Mouse (Mus musculus): Measurements from ENCODE around the gene Nap1l5. TPM values are rescaled to one million over a fixed set of nuclear protein-coding genes. Genes with fewer than 3 reads are reported as not detected.

Gene Nap1l5
- polyA plus RNA-seq, 2 experiments, result 2.3 to 3.7 TPM

GRCm38 (mm10) chr6:58921623-58922022, 14.7 kb upstream of the Nap1l5 start:
- DNase-seq (ENCODE audit: low spot score), result no peak
- H3K36me3 ChIP-seq (ENCODE audit: control insufficient read depth, insufficient read depth, low read length), result no peaks in the 10 kb centered on the region; the same call in 1 of the 2 replicates
- no peak overlapping the region for H3K9ac ChIP-seq (ENCODE audit: low read depth, low read length, severe bottlenecking)
- no peak overlapping the region for H3K27ac ChIP-seq (replicated peaks; ENCODE audit: low read depth, low read length)
- H3K4me3 ChIP-seq (replicated peaks; ENCODE audit: low read length), result no peak overlapping the region
- TF ChIP-seq POLR2A (IDR thresholded peaks at IDR 0.05; ENCODE audit: borderline replicate concordance, extremely low read depth, insufficient read depth, insufficient read length), result no peak
- H3K9me3 ChIP-seq (ENCODE audit: control insufficient read depth, low read length), result no peaks in the 10 kb centered on the region
- 40% methylated on average over 3 of the region's 3 CpGs for WGBS
- ATAC-seq (ENCODE audit: low FRiP score, low read depth), result no peak
- no peak overlapping the region for H3K4me2 ChIP-seq (replicated peaks; ENCODE audit: low read depth, low read length, severe bottlenecking)
- no peaks in the 10 kb centered on the region for H3K27me3 ChIP-seq (ENCODE audit: control insufficient read depth, insufficient read depth, low read length)
- no peaks in the 10 kb centered on the region for H3K4me1 ChIP-seq (ENCODE audit: control insufficient read depth, insufficient read depth, low read length)

- ATAC-seq (ENCODE audit: low FRiP score, low read depth) (no peak), DNase-seq (ENCODE audit: low spot score) (no peak)
- H3K27ac ChIP-seq (replicated peaks; ENCODE audit: low read depth, low read length), result no peak overlapping the region
- H3K27me3 ChIP-seq (ENCODE audit: control insufficient read depth, insufficient read depth, low read length), result no peaks in the 10 kb centered on the region
- no peak overlapping the region for H3K4me3 ChIP-seq (replicated peaks; ENCODE audit: low read length)
- H3K36me3 ChIP-seq (ENCODE audit: control insufficient read depth, insufficient read depth, low read length), result no peaks in the 10 kb centered on the region; the same call in 1 of the 2 replicates
- whole genome bisulfite sequencing, result 83% methylated on average over 6 of the region's 6 CpGs
- H3K4me1 ChIP-seq (ENCODE audit: control insufficient read depth, insufficient read depth, low read length), result no peaks in the 10 kb centered on the region
- no peaks in the 10 kb centered on the region for H3K9me3 ChIP-seq (ENCODE audit: control insufficient read depth, low read length)
- no peak for TF ChIP-seq POLR2A (IDR thresholded peaks at IDR 0.05; ENCODE audit: borderline replicate concordance, extremely low read depth, insufficient read depth, insufficient read length)
- H3K4me2 ChIP-seq (replicated peaks; ENCODE audit: low read depth, low read length, severe bottlenecking), result no peak overlapping the region
- no peak overlapping the region for H3K9ac ChIP-seq (ENCODE audit: low read depth, low read length, severe bottlenecking)
Observed at GRCm38 (mm10) chr6:58920735-58921134, 13.9 kb upstream of the Nap1l5 start.

DNA sequence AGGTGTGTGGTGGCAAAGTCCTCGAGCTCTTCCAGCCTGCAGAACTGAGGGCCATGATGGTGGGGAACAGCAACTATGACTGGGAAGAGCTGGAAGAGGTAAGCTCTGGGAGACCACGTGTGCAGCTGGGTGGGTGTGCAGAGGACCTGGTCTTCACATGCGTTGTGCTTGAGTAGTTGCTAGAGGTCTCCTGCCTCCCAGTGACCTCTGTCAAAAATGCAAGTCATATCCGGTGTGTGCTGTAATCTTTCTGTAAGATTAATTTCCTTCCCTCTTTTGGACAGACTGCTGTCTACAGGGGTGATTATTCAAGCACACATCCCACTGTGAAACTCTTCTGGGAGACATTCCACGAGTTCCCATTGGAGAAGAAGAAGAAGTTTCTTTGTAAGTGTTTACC, 9.6 kb upstream of the Nap1l5 start:
- no peak overlapping the region for H3K27ac ChIP-seq (replicated peaks; ENCODE audit: low read depth, low read length)
- H3K4me2 ChIP-seq (replicated peaks; ENCODE audit: low read depth, low read length, severe bottlenecking), result no peak overlapping the region
- ATAC-seq (ENCODE audit: low FRiP score, low read depth), result no peak
- no peaks in the 10 kb centered on the region for H3K4me1 ChIP-seq (ENCODE audit: control insufficient read depth, insufficient read depth, low read length)
- H3K9ac ChIP-seq (ENCODE audit: low read depth, low read length, severe bottlenecking), result no peak overlapping the region
- no peaks in the 10 kb centered on the region for H3K9me3 ChIP-seq (ENCODE audit: control insufficient read depth, low read length)
- no peak for TF ChIP-seq POLR2A (IDR thresholded peaks at IDR 0.05; ENCODE audit: borderline replicate concordance, extremely low read depth, insufficient read depth, insufficient read length)
- no peak overlapping the region for H3K4me3 ChIP-seq (replicated peaks; ENCODE audit: low read length)
- 81% methylated on average over 5 of the region's 5 CpGs for WGBS
- H3K36me3 ChIP-seq (ENCODE audit: control insufficient read depth, insufficient read depth, low read length), result no peaks in the 10 kb centered on the region; the same call in 1 of the 2 replicates
- H3K27me3 ChIP-seq (ENCODE audit: control insufficient read depth, insufficient read depth, low read length), result no peaks in the 10 kb centered on the region
- no peak for DNase-seq (ENCODE audit: low spot score)

GRCm38 (mm10) chr6:58913971-58914370, 7.1 kb upstream of the Nap1l5 start:
- DNase-seq (ENCODE audit: low spot score), result no peak
- Histone ChIP-seq H3K9me3 (ENCODE audit: control insufficient read depth, low read length) (no peaks in the 10 kb centered on the region), H3K27me3 (ENCODE audit: control insufficient read depth, insufficient read depth, low read length) (no peaks in the 10 kb centered on the region), H3K36me3 (ENCODE audit: control insufficient read depth, insufficient read depth, low read length) (no peaks in the 10 kb centered on the region), H3K27ac (replicated peaks; ENCODE audit: low read depth, low read length) (no peak overlapping the region), H3K4me3 (replicated peaks; ENCODE audit: low read length) (no peak overlapping the region), H3K9ac (ENCODE audit: low read depth, low read length, severe bottlenecking) (no peak overlapping the region), H3K4me1 (ENCODE audit: control insufficient read depth, insufficient read depth, low read length) (no peaks in the 10 kb centered on the region), H3K4me2 (replicated peaks; ENCODE audit: low read depth, low read length, severe bottlenecking) (no peak overlapping the region)
- ATAC-seq (ENCODE audit: low FRiP score, low read depth), result no peak
- TF ChIP-seq POLR2A (IDR thresholded peaks at IDR 0.05; ENCODE audit: borderline replicate concordance, extremely low read depth, insufficient read depth, insufficient read length), result no peak
- WGBS, result 68% methylated on average over 5 of the region's 5 CpGs

GRCm38 (mm10) chr6:58913551-58913950, 6.7 kb upstream of the Nap1l5 start:
- Histone ChIP-seq H3K9ac (ENCODE audit: low read depth, low read length, severe bottlenecking) (no peak overlapping the region), H3K27ac (replicated peaks; ENCODE audit: low read depth, low read length) (no peak overlapping the region), H3K36me3 (ENCODE audit: control insufficient read depth, insufficient read depth, low read length) (no peaks in the 10 kb centered on the region), H3K4me1 (ENCODE audit: control insufficient read depth, insufficient read depth, low read length) (no peaks in the 10 kb centered on the region), H3K4me3 (replicated peaks; ENCODE audit: low read length) (no peak overlapping the region), H3K9me3 (ENCODE audit: control insufficient read depth, low read length) (no peaks in the 10 kb centered on the region), H3K4me2 (replicated peaks; ENCODE audit: low read depth, low read length, severe bottlenecking) (no peak overlapping the region), H3K27me3 (ENCODE audit: control insufficient read depth, insufficient read depth, low read length) (no peaks in the 10 kb centered on the region)
- WGBS, result 73% methylated on average over 3 of the region's 3 CpGs
- TF ChIP-seq POLR2A (IDR thresholded peaks at IDR 0.05; ENCODE audit: borderline replicate concordance, extremely low read depth, insufficient read depth, insufficient read length), result no peak
- no peak for DNase-seq (ENCODE audit: low spot score)
- ATAC-seq (ENCODE audit: low FRiP score, low read depth), result no peak

GRCm38 (mm10) chr6:58912842-58913241, 6.0 kb upstream of the Nap1l5 start:
- 71% methylated on average over 5 of the region's 5 CpGs for WGBS
- H3K36me3 ChIP-seq (ENCODE audit: control insufficient read depth, insufficient read depth, low read length), result no peaks in the 10 kb centered on the region
- no peaks in the 10 kb centered on the region for H3K27me3 ChIP-seq (ENCODE audit: control insufficient read depth, insufficient read depth, low read length)
- no peak overlapping the region for H3K4me2 ChIP-seq (replicated peaks; ENCODE audit: low read depth, low read length, severe bottlenecking)
- no peak overlapping the region for H3K27ac ChIP-seq (replicated peaks; ENCODE audit: low read depth, low read length)
- no peak for TF ChIP-seq POLR2A (IDR thresholded peaks at IDR 0.05; ENCODE audit: borderline replicate concordance, extremely low read depth, insufficient read depth, insufficient read length)
- H3K9ac ChIP-seq (ENCODE audit: low read depth, low read length, severe bottlenecking), result no peak overlapping the region
- no peak overlapping the region for H3K4me3 ChIP-seq (replicated peaks; ENCODE audit: low read length)
- no peaks in the 10 kb centered on the region for H3K9me3 ChIP-seq (ENCODE audit: control insufficient read depth, low read length)
- no peak for ATAC-seq (ENCODE audit: low FRiP score, low read depth)
- DNase-seq (ENCODE audit: low spot score), result no peak
- H3K4me1 ChIP-seq (ENCODE audit: control insufficient read depth, insufficient read depth, low read length), result no peaks in the 10 kb centered on the region
